Mouse (Mus musculus) brain, adult 2 months (tissue): ENCODE measurements around the gene Slc27a3.

Source experiments
- DNase-seq: peaks from one replicate; pipeline ENCODE4 v3.0.0; 2011; ENCODE audit warnings: low read depth, low spot score

The Slc27a3 gene

GRCm38 (mm10) chr3:90391941-90392340, 2.2 kb upstream of the Slc27a3 start:
- no peak for DNase-seq

- DNase-seq: no peak
These were observed 1.3 kb upstream of the Slc27a3 start for GRCm38 (mm10) chr3:90391004-90391403.

DNA sequence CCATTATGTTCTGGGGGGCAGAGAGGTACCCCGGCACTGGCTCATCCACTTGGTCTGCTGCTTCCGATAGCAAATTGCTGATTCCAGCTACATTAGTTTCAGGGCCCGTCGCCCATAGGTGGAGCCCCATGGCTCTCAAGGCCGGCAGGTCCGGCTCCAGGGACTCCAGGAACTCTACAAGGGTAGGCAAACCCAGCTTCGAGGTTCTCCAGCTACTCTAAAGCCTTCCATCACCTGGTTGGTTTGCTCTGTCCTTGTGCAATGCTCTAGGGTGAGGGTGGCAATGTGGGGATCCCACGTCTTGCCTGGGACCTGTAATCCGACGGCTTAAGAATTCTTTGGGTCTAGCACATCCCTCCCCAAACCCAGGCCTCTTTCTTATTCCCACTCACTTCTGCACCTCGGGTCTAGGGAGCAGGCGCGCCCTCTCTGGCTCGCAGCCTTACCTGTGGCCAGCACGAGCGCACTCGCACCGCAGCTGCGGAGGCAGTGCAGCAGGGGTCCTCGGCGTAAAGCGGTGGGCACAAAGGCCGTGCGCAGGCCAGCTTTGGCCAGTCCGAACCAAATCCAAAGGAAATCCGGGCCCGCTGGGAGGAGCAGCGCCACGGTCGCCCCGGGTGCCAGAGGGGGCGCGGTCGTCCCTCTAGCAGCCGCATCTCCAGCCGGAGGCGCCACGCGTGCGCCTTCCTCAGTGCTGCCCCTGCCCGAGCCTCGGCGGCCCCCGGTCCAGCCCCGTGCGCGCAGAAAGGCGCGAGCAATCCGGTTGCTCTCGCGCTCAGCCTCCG, 820 bp downstream of the Slc27a3 start:
- peak; percentile 51 for DNase-seq

DNA sequence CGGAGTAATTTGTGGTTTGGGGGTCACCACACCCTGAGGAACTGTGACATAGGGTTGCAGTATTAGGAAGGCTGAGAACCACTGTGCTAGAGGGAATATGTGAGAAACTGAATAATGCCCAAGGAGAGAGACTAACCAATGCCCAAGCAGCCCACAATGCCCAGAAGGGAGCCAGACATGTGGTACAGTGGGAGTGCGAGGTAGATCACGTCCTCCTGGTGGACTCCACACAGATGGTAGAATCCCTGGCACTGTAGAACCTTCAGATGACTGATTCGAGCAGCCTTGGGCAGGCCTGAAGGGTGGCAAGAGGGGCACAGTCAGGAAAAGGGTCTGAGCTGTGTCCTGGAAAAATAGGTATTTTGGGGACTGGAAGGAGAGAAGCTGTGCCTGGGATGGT, 1.5 kb downstream of the Slc27a3 start:
- DNase-seq: no peak

GRCm38 (mm10) chr3:90387483-90387882, 2.3 kb downstream of the Slc27a3 start:
- peak; percentile 56 for DNase-seq

DNA sequence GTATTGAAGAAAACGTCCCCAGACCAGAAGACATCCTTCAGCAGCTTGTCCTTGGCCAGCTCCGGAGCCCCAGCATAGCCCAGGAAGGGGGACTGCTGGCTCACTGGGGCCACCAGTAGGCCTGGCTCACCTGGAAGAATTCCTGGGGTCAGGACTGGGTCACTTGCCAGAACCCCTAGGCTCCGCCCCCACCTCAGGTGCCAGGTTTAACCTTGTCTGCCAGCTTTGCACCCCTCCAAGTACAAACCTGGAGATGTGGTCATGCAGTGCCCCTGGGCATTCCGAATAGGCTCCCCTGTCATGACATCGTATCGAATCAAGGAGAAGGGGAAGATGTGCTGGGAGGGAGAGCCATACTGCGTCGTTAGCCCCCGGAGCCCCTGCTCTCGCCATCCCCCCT, 2.9 kb downstream of the Slc27a3 start:
- DNase-seq: no peak

GRCm38 (mm10) chr3:90384851-90385375, 4.8 kb downstream of the Slc27a3 start:
- no peak for DNase-seq

DNA sequence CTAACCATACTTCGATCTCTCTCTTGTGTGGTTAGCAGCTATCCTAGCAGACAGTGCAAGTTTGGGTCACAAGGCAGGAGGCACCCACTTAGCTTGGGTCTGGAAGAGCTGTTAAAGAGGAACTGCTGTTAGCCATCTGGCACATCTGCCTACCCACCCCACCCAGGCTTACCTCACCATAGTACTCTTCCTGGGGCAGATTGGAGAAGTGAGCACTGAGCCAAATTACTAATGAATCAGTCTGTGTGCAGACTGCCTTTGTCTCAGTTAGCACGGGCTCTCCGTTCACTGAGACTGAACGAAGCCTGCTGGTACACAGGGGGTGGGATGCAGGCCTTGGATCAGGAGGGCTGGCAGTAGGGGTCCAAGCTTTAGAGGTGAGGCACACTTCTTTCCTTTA, 6.0 kb downstream of the Slc27a3 start:
- DNase-seq: peak; percentile 45

- DNase-seq: no peak
These were observed 8.0 kb downstream of the Slc27a3 start for GRCm38 (mm10) chr3:90381727-90382126.

DNA sequence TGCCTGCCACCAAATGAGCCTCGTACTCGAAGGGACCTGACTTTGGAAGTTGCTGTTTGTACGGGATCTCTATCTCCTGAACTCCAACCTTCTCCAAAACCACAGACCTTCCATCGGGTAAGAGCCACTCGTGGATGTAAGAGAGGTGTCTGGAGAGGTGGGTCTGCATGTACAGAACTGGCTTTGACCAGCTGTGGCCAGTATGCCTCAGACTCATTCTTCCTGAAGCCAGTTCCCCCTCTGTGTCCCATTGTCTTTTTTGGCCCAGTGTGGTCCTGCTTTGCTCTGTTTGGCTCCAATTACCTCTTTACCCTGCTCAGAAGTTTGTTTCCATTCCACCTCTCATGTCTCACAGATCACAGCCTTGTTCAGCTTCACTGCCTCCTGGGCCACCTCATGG, 11.2 kb downstream of the Slc27a3 start:
- DNase-seq: no peak

GRCm38 (mm10) chr3:90376247-90376585, 13.5 kb downstream of the Slc27a3 start:
- DNase-seq: no peak

DNA sequence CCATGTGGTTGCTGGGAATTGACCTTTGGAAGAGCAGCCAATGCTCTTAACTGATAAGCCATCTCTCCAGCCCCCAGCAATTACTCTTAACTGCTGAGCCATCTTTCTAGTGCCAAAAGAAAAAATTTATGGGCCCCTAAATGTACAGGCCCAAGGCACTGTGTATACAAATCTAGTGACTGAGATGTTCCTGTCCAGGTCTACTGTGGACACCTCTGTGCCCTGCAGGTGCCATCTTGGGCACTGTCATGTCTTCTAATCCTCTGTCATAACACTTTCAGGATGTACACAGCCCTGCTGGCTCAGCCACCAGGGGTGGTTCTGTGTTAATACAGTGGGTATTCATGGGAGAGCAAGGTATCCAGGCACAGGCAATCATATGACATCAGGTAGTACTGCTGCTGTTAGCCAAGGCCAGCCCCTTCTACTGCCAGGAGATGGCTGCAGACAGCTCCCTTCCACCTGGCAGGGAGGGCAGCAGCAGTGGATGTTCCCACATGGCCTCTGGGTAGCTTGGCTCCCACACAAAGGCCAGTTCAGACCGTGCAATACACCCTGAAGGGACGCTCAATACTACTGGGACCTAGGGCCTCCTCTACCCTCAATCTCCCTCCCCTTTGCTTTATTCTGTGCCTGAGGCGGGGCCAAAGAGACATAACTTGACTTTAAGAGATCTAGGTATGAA, 14.0 kb downstream of the Slc27a3 start:
- DNase-seq: no peak

GRCm38 (mm10) chr3:90374368-90374767, 15.4 kb downstream of the Slc27a3 start:
- DNase-seq: no peak

DNA sequence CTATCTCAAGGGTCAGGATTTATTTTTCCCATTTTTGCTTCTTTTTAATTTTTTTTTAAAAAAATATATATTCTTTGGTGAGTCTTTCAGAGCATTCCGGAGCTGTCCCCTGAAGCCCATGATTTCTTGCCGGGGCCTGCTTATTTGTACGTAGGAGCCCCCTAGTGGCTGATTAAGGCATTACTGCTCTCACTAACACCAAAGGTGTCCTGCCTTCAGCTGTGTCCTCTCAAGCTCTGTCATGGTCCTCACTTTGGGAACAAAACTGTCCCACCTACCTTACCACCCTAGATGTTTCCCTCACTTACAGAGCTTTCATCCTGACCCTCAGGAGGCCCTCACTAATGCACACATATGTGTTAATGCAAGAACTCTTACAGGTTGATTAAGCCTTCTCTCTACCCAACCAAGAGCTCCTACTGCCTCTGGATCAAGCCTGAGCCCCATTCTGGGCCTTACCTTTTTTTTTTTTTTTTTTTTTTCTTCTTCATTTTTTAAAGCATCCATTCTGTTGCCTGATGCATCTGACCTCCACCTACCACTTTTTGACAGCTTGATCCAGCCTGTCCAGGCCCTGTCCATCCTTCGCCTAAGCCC, 16.2 kb downstream of the Slc27a3 start:
- peak; percentile 95 for DNase-seq

GRCm38 (mm10) chr3:90372817-90373216, 16.9 kb downstream of the Slc27a3 start:
- no peak for DNase-seq

DNA sequence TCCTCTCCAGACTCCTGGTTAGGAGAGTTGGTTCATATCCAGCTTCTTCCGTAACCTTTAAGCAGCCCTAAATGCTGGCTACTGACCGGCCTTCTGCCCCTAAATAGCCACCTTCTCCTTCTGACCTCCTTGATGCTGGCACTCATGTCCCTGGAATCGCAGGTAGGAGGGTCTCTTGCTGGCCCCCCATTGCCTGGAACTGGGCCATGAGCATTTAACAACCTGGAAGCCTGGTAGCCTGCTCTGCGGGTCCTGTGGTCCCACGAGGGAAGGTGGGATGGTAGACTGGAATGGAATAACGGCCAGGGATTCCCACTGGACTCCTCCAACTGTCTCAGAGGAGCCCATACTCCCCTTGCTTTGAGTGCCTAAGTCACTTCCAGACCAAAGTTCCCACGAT, 17.9 kb downstream of the Slc27a3 start:
- DNase-seq: no peak

GRCm38 (mm10) chr3:90369041-90369440, 20.7 kb downstream of the Slc27a3 start:
- DNase-seq: peak; percentile 84

GRCm38 (mm10) chr3:90367001-90367632, 22.6 kb downstream of the Slc27a3 start:
- DNase-seq: no peak

GRCm38 (mm10) chr3:90362346-90362745, 27.4 kb downstream of the Slc27a3 start:
- no peak for DNase-seq

DNA sequence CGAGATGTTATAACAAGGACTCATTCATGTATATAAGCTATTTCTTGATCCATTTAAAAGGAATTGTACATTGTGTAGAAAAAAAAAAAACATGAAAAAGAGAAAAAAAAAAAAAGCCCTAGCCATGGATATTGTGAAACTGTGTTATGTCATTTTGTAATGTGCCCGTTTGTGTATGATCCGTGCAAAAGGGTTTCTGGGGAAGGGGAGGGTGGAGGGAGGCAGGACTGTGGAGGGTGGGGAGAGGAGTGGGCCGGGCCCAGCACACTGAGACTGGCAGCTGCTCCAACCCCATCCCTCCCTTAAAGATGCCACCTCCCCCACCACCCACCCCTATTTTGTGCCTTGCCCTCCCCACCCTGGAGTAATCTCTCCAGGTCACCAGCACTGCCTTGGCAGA, 28.3 kb downstream of the Slc27a3 start:
- DNase-seq: no peak

DNA sequence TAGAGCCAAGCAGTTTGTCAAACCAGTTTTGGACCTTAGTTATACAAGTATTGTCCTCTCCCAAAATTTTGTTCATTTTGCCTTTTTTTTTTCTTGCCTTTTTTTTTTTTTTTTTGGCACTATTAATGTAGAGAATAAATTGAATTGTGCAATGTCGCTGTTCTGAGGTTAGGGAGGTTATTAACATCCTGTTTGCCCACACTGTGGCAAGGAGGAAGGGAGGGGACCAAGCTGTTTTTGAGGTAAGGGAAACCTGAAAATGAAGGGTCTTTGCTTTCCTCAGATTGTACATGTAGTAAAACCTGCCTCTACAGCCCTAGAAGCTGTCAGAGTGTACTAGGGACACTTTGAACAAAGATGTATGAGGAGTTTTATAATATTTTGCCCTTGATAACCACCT, 30.5 kb downstream of the Slc27a3 start:
- no peak for DNase-seq

DNA sequence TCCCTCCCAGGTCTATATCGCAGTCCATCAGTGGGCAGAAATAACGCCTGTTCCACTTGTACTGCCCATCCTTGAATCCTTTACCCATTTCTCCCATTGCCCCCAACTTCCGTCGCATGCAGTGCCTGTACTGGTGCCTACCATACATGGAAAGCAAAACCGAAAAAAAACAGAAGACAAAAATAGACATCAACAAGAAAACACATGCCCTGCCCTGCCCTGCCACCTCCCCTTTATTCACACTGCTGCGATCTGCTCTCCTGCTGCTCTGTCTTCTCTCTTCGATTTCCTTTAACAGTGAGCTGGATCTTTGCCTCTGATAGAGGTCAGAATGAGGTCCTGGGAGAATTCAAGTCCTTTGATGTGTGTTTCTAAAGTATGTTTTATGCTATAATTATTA, 31.8 kb downstream of the Slc27a3 start:
- no peak for DNase-seq
